Mouse (Mus musculus) heart, adult 9 months (tissue): ENCODE measurements around the gene Cacna2d1.

Source experiments
- DNase-seq, 2 experiments: peaks; one replicate each; pipeline ENCODE4 v3.0.0; 2022; ENCODE audit warnings: low spot score in 2 of 2

Gene Cacna2d1

GRCm38 (mm10) chr5:15934376-15935233 is at the start of gene Cacna2d1:
TSS of gene Cacna2d1 (plus strand) at chr5:15934691.
- DNase-seq: peak; percentile 46 to 57

DNA sequence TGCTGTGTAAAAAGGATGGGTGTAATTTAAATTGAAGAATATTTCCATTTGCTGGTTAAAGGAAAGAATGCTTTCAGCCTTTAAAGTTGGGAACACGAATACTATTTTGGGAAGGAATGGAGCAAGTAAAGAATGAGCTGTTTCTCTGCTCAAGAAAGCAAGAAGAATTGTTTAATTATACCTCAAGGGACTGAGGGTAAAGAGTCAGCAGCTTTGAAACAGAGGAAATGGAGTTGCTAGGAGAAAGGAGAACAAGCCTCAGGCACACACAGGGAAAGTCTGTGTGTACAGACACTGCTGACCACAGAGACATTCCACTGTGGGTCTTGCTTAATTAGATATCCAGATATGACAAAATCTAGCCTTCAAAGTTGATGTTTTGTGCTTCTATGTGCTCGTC is 39.4 kb upstream of the Cacna2d1 start:
- no peak for DNase-seq

DNA sequence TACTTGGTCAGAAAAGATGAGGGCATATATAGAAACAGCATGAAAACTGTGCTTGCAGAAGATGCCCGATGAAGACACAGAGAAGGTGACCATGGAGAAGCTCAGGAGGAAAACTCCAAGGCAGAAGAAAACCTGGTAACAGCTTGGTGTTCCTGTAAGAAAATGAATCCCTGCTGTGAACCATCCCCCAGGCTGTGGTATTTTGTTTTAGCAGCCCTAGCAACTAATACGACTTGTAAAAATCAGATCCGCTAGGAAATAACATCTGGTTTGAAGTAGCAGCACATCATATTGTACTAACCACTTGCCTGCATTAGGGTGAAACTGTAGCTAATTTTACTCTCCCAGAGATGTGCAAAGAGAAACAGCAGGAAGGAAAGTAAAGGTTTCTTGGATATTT is 37.8 kb upstream of the Cacna2d1 start:
- DNase-seq: no peak

DNA sequence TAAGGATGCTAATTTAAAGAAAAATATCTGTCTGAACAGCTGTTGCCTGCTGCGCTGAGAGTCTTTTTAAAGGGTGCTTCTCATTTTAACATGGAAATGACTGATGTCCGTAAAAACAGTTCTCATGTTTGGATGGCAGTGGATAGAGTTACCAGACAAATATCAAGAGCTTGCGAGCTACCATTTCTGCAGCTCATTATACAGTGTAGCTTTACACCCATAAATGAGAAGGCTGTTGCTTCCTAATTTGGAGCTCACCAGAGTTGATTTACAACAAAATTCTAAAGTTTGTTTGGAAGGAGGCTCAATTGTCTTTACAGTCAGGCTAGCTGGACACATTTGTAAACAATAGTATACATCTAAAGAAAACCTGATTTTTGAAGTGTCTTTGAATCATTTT is 28.0 kb upstream of the Cacna2d1 start:
- no peak for DNase-seq

DNA sequence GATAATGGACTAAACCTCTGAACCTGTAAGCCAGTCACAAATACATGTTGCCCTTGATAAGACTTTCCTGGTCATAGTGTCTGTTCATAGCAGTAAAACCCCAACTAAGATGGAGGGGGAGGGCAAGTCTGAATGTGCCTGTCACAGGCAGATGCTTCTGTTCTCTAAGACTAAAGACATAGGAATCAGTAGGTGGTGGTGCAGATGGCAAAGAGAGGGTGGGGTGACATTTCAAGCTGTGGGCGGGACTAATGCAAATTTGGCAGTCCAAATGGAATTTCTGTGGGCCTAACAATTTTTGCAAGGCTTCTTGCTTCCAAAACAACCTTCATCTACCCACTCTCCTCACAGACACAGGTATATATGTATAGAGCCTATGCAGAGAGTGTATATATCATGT is 19.6 kb upstream of the Cacna2d1 start:
- DNase-seq: no peak

- DNase-seq: no peak
These were observed 6.0 kb upstream of the Cacna2d1 start for GRCm38 (mm10) chr5:15928506-15928905.

GRCm38 (mm10) chr5:15933017-15933416 is 1.5 kb upstream of the Cacna2d1 start:
- no peak for DNase-seq

GRCm38 (mm10) chr5:15933581-15934375 is 713 bp upstream of the Cacna2d1 start:
- DNase-seq: no peak

- DNase-seq: peak; percentile 4 to 33
These were observed 790 bp downstream of the Cacna2d1 start for GRCm38 (mm10) chr5:15935234-15935728.

DNA sequence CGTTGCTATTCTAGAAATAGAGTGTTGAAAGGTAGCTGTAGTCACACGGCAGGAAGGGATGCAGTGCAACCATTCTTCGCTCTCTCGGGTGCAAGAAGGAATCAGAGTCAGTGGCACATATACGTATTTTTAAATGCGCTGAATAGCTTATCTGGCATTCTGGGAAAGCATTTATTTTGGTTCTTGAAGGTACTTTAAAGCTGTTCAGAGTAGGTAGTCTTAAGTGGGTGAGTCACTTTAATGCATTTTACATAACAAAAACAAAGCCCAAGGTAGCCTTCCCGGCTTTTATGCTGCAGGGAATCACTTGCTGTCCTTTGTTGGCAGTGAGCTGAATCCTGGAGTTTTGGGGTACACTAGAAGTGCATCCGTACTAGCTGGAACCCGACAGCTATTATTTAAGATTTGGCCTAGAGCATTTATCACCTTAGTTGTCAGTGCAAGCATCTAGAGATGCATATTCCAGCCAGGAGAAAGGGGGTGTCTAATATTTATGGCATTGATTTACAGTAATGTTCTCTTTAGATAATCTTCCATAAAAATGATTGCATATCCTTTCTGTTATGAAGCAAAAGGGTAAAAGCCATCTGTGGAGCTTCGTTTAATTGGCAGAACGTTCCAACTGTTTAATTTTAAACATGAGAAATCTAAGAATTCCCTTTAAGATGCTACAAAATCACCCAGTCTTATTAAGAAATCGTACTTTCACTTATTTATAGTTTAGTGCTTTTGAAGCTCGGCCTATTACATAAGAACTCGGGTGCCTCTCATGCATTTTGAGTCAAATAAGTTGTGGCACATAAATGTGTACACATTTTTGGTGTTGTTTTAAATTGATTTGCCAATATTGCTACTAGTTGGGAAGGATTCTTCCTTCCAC is 1.6 kb downstream of the Cacna2d1 start:
- no peak for DNase-seq

DNA sequence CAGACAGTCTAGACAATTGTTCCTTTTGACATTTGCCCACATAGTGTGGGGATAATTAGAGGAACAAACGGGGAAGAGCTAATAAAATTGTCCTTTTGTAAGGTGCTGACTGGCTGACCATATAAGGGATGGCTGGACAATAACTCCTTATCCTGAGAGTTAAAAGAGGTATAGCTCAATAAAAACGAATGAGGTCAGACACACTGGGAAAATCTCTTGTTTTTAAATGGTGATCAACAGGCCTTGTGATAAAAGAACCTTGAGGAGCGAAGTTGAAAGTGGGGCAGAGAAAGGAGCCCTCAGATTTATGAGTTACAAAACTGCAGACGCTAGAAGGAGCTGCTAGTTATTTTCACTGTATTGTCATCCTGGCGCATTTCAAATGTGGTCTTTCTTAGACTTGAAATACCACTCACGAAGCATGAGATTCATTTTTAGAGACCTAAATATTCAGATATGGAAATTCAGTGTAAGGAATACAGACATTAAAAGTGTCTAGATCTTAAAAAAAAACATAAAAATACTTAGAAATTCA is 6.8 kb downstream of the Cacna2d1 start:
- no peak for DNase-seq

DNA sequence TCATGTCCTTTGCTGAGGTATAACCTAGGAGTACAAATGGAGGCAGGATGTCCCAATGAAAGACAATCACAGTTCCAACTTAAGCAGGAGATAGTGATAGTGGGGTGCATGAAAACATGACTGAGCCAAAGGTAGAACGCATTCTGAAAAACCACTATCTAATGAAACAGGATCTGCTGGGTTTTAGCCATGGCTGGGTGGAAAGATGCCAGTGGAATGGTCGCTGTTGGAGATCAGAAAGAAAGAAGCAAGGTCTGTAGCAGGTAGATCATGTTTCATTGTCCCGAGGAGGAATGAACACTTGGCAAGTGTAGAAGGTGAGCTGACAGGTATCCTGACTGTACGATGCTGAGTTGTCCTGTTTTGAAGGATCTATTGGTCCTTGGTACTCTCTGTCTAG is 7.6 kb downstream of the Cacna2d1 start:
- no peak for DNase-seq

DNA sequence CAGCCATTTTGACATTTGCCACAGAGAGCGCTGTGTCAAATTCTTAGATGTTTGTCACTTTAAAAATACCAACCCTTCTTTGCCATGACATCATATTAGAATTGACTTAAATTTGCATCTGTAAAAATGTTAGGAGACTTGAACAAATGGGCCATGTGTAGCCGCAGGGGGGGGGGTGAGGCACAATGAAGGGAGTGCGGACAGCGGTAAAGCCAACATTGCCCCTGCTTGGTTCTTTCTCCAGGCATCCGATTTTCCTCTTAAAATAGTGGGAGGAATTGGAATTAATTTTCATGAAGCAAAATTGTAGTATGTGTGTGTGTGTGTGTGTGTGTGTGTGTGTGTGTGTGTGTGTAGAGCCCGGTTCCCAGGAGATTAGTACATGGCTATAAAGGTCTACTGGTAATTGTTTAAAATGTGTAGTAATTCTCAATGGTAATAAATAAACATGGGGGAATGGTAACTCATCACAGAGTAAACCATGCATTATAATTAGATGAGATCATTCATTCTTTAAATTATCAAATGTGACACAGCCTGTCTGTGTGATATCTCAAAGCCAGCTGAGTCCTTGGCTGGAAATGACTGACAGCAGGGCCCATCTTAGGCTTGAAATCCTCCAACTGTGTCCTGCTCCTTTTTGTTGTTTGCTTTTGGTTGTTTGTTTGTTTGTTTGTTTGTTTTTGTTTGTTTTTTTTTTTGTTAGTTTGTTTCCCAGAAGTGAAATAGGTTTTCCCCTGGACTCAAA is 14.0 kb downstream of the Cacna2d1 start:
- no peak for DNase-seq

DNA sequence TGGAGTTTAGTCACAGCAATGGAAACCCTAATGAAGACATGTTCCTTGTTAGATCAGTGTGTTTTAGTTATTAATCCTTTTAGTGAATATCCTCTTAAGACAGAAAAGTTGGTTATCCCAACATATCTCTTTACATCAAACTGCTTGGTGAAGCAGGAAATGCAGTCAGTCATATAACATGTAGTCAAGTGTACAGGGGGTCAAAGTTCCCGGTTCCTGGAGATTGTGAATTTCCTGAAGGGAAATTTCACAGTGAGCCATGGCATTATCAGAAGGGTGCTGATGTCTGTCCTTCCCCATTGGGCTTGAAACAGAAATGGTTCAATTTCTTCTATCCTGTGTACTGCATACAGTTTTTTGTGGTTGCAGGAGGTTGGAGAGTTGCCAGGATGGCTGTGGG is 25.3 kb downstream of the Cacna2d1 start:
- DNase-seq: no peak

GRCm38 (mm10) chr5:15961866-15962265 is 27.4 kb downstream of the Cacna2d1 start:
- no peak for DNase-seq

- DNase-seq: peak; percentile 34 to 56
These were observed 32.4 kb downstream of the Cacna2d1 start for GRCm38 (mm10) chr5:15966888-15967287.

DNA sequence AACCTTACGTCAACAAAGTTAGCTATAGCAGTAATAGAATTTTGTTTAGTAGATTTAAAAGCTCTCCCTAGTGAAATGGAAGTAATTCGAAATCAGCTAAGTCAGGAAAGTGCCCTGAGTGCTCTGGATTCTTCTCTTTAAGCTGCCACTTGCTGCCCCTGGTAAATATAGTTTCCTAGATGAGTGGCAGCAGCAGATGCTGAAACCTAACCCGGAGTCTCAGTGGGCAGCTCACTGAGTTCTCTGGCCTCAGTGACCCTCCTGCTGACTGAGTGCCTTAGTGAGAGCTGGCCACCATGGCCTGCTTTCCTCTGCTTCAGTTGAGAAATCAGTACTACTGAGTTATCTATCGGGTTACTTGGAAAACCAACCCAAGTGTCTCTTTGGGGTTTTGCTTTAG is 37.3 kb downstream of the Cacna2d1 start:
- no peak for DNase-seq

DNA sequence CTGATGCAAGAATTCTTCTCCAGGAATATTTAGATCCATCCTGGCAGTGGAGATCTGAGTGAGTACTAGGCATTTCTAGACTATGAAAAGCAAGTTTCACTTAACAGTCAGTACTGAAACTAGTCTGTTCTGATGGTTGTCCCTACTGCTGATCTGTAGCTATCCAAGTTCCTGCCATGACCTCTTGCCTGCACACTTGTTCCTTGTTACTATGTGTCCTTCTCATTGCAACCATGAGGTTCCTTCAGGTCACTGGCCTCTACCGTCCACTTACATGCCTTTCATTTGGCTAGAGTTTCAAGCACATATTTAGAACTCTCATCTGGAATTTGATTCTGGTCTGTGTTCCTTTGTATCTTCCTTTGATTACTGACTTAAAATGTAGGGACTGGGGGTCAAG is 37.9 kb downstream of the Cacna2d1 start:
- DNase-seq: peak; percentile 9 to 13

DNA sequence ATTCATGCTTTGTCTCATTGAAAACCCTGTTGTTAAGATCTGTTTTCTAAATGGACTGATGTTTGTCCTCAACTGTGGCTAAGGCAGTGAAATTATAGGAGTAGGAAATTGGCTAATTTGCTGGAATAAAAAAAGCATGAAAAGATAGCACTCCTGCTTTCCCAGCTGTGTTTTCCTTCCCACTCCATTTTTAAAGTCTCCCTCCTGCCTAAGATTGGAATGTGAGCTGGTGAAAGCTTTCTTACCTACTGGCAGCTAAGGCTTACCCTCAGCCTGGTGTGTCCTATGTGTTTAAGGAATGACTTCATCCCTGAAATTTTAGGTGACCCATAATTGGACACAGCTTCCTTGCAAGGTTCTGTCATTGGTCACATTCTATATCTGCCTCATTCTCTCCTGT is 40.2 kb downstream of the Cacna2d1 start:
- no peak for DNase-seq

GRCm38 (mm10) chr5:15979225-15979624 is 44.7 kb downstream of the Cacna2d1 start:
- DNase-seq: no peak

- no peak for DNase-seq
These were observed 48.1 kb downstream of the Cacna2d1 start for GRCm38 (mm10) chr5:15982573-15982972.
